9 mouse cellular contexts compared by ENCODE assay signal in the genomic region with DNA sequence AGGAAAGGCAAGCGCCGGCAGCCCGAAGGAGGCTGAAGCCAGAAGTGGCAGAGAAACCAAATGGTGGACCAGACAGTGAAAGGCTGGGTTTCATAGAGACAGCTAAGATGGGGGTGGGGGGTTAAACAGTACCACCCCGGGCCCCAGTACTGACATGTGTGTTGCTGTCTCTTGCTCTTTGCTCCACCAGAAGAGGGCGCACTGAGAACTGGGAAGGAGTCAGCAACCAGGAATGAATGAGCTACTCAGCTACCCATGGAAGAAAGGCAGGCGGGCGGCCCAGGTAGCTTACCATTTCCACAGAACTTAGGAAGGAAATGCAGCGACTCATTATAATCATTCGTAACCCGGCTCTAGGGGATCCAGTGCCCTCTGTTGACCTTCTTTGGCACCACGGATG. TPM values are rescaled to one million over a fixed set of nuclear protein-coding genes. Genes with fewer than 3 reads are reported as not detected.
A peak's percentile ranks its signal among the peaks of the same experiment; 100 is the strongest.
DNase-seq lines count a peak whose midpoint lies in the region; ATAC-seq lines count a peak whose summit lies in the region.
"Had no signal": no experiment of that assay in that cellular context is flagged by ENCODE, and none has a peak within 500 bp of the region (broad histone marks: within the 10 kb centered on the region; RNA-seq: fewer than 3 reads in every experiment).

No protein-coding gene starts in this region.

- H3K27me3 ChIP-seq in intestine, embryonic 15.5 days (replicated peaks), result peaks cover 3% of the 10 kb centered on the region
- no peaks in the 10 kb centered on the region; the same call in 1 of the 2 replicates for H3K27me3 ChIP-seq in intestine, embryonic 16.5 days (replicated peaks; ENCODE audit: control insufficient read depth, insufficient read depth, low read length)
- peaks cover 35% of the 10 kb centered on the region for H3K27me3 ChIP-seq in forebrain, embryonic 12.5 days

- H3K9me3 ChIP-seq in intestine, embryonic 15.5 days, result no peaks in the 10 kb centered on the region
- H3K9me3 ChIP-seq in intestine, embryonic 16.5 days (ENCODE audit: control insufficient read depth, low read length), result no peaks in the 10 kb centered on the region; the same call in 1 of the 2 replicates
- no peaks in the 10 kb centered on the region for H3K9me3 ChIP-seq in forebrain, embryonic 12.5 days

- DNase-seq in B cell, adult 2 months, result peak; percentile 37 to 44
- DNase-seq in ZHBTc4 (ENCODE audit: low read depth, low spot score), result peak; percentile 71
- DNase-seq in heart, postnatal 10 days, result peak; percentile 41 to 66
- peak; percentile 48 for DNase-seq in naive thymus-derived CD4-positive, alpha-beta T cell, adult 2 months (ENCODE audit: low read depth)
- no peak for DNase-seq in layer of hippocampus, postnatal 14 days (ENCODE audit: low spot score in 2 of 2)

- no peak overlapping the region for H3K4me3 ChIP-seq in intestine, embryonic 15.5 days (replicated peaks)
- no peak overlapping the region for H3K4me3 ChIP-seq in intestine, embryonic 16.5 days (ENCODE audit: low read length)
- H3K4me3 ChIP-seq in forebrain, embryonic 12.5 days (replicated peaks), result no peak overlapping the region

- intact Hi-C loops in heart, postnatal 10 days (cut with DNase I), result loop anchor here (2.0 kb wide), 2 partner anchors 86 to 140 kb away; no protein-coding TSS in a partner anchor

- H3K27ac ChIP-seq in intestine, embryonic 15.5 days, result no peak overlapping the region
- no peak overlapping the region for H3K27ac ChIP-seq in intestine, embryonic 16.5 days (ENCODE audit: low read length)
- H3K27ac ChIP-seq in forebrain, embryonic 12.5 days, result no peak overlapping the region

- ATAC-seq in intestine, embryonic 15.5 days, result peak; percentile 28; the same call in 1 of the 2 replicates
- ATAC-seq in intestine, embryonic 16.5 days, result no peak
- ATAC-seq in forebrain, embryonic 12.5 days (ENCODE audit: low FRiP score), result no peak

- no peak overlapping the region for H3K9ac ChIP-seq in intestine, embryonic 15.5 days
- H3K9ac ChIP-seq in intestine, embryonic 16.5 days (ENCODE audit: low read depth, low read length), result no peak overlapping the region
- no peak overlapping the region for H3K9ac ChIP-seq in forebrain, embryonic 12.5 days

- WGBS in intestine, embryonic 15.5 days, result 56% methylated on average over 11 of the region's 11 CpGs
- 52% methylated on average over 11 of the region's 11 CpGs for WGBS in intestine, embryonic 16.5 days
- 51% methylated on average over 11 of the region's 11 CpGs for WGBS in forebrain, embryonic 12.5 days

- no peaks in the 10 kb centered on the region for H3K36me3 ChIP-seq in intestine, embryonic 15.5 days
- H3K36me3 ChIP-seq in intestine, embryonic 16.5 days (ENCODE audit: control insufficient read depth, insufficient read depth, low read length), result no peaks in the 10 kb centered on the region
- H3K36me3 ChIP-seq in forebrain, embryonic 12.5 days (replicated peaks), result no peaks in the 10 kb centered on the region

- peaks cover 5% of the 10 kb centered on the region; the same call in 1 of the 2 replicates for H3K4me1 ChIP-seq in intestine, embryonic 15.5 days (replicated peaks)
- no peaks in the 10 kb centered on the region for H3K4me1 ChIP-seq in intestine, embryonic 16.5 days (ENCODE audit: control insufficient read depth, insufficient read depth, low read length)
- no peaks in the 10 kb centered on the region for H3K4me1 ChIP-seq in forebrain, embryonic 12.5 days

- H3K4me2 ChIP-seq in intestine, embryonic 15.5 days (replicated peaks), result no peak overlapping the region
- H3K4me2 ChIP-seq in intestine, embryonic 16.5 days (ENCODE audit: low read depth, low read length), result no peak overlapping the region
- no peak overlapping the region for H3K4me2 ChIP-seq in forebrain, embryonic 12.5 days

RNA-seq across cellular contexts. Expression of a gene that starts 16.4 kb away (rescaled TPM):
- polyA plus RNA-seq in intestine, embryonic 15.5 days (2015; fragmentation: Nextera tagmentation; extraction: Ambion mirVana), result 0.06 TPM in 1 of 2 replicates, not detected in the other
- polyA plus RNA-seq in intestine, embryonic 16.5 days (2015; fragmentation: Nextera tagmentation; extraction: Ambion mirVana), result 0.04 TPM in 1 of 2 replicates, not detected in the other
- under 1 TPM in 1 of 2 experiments, not detected in 1; 0.10 TPM for total RNA-seq in heart, postnatal 10 days (2021)
- polyA plus RNA-seq in forebrain, embryonic 12.5 days (2016; fragmentation: Nextera tagmentation; extraction: Ambion mirVana), result 1.1 and 1.2 TPM in 2 replicates
- total RNA-seq in layer of hippocampus, postnatal 14 days (2021), result not detected

RNA-seq across cellular contexts. Expression of a gene that starts 30.1 kb away (rescaled TPM):
- 0.33 and 0.40 TPM in 2 replicates for polyA plus RNA-seq in intestine, embryonic 15.5 days (2015; fragmentation: Nextera tagmentation; extraction: Ambion mirVana)
- 0.16 and 0.29 TPM in 2 replicates for polyA plus RNA-seq in intestine, embryonic 16.5 days (2015; fragmentation: Nextera tagmentation; extraction: Ambion mirVana)
- total RNA-seq in heart, postnatal 10 days (2021), result 10 to 100 TPM; 41.9 to 47.0 TPM
- polyA plus RNA-seq in forebrain, embryonic 12.5 days (2016; fragmentation: Nextera tagmentation; extraction: Ambion mirVana), result 0.10 TPM in 1 of 2 replicates, not detected in the other
- total RNA-seq in layer of hippocampus, postnatal 14 days (2021), result under 1 TPM; 0.28 to 0.33 TPM

RNA-seq across cellular contexts. Expression of a gene that starts 46.0 kb away (rescaled TPM):
- polyA plus RNA-seq in intestine, embryonic 15.5 days (2015; fragmentation: Nextera tagmentation; extraction: Ambion mirVana), result 0.05 and 0.08 TPM in 2 replicates
- polyA plus RNA-seq in intestine, embryonic 16.5 days (2015; fragmentation: Nextera tagmentation; extraction: Ambion mirVana), result not detected in 2 replicates
- not detected for total RNA-seq in heart, postnatal 10 days (2021)
- polyA plus RNA-seq in forebrain, embryonic 12.5 days (2016; fragmentation: Nextera tagmentation; extraction: Ambion mirVana), result 0.24 and 0.37 TPM in 2 replicates
- not detected for total RNA-seq in layer of hippocampus, postnatal 14 days (2021)
- polyA plus RNA-seq: large intestine, adult 2 months had no signal

RNA-seq across cellular contexts. Expression of a gene that starts 58.7 kb away (rescaled TPM):
- 28.7 and 28.9 TPM in 2 replicates for polyA plus RNA-seq in intestine, embryonic 15.5 days (2015; fragmentation: Nextera tagmentation; extraction: Ambion mirVana)
- 10.2 and 10.7 TPM in 2 replicates for polyA plus RNA-seq in intestine, embryonic 16.5 days (2015; fragmentation: Nextera tagmentation; extraction: Ambion mirVana)
- 10 to 100 TPM; 83.1 to 84.8 TPM for total RNA-seq in heart, postnatal 10 days (2021)
- polyA plus RNA-seq in forebrain, embryonic 12.5 days (2016; fragmentation: Nextera tagmentation; extraction: Ambion mirVana), result 41.1 and 61.2 TPM in 2 replicates
- total RNA-seq in layer of hippocampus, postnatal 14 days (2021), result 100 to 1,000 TPM; 540 to 568 TPM

Comparison
In these comparisons a context has a peak if more than half of its experiments do, and no peak if none do; other contexts are left out.
1. DNase-seq: peak in B cell, adult 2 months (2 of 2), ZHBTc4 (single experiment), heart, postnatal 10 days (2 of 2) and naive thymus-derived CD4-positive, alpha-beta T cell, adult 2 months (single experiment); none in layer of hippocampus, postnatal 14 days (0 of 2).